Mouse (Mus musculus): ENCODE measurements around the gene Prox1.

DNA sequence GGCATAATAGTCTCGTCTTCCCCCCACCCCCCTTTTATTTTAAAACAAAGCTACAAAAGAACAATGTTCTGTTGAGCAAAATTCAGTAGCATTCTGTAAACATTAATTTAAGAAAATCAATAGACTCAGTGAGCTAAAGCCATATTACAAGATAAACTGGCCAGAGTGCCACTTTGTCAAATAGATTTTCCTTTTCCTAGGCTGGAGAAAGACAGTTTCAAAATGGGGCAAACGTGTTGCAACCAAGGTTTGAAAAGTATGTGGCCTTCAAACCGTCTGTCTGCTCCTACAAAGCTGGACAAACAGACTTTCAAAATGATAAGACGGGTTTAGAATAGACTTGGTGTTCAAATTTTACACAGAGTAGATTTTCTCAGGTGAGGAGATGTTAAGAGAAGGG lies 39.6 kb downstream of the Prox1 start:
- no peak for TF ChIP-seq CTCF (IDR thresholded peaks at IDR 0.05; ENCODE audit: insufficient read depth, low read length)
- TF ChIP-seq POLR2A (IDR thresholded peaks at IDR 0.05; ENCODE audit: borderline replicate concordance, extremely low read depth, low read depth, low read length) = no peak

Measured in lung, adult 2 months (tissue).